Mouse (Mus musculus) cerebellum, postnatal 25 days (tissue): ENCODE data around the gene Myoz1.
"Not testable (repeated sequence)": the region's sequence is repeated elsewhere in the genome, so short reads cannot be mapped to it uniquely, and the experiment has no call there.

Experiments
- DNase-seq, 2 experiments: peaks; one replicate each; pipeline ENCODE4 v3.0.0; 2021; ENCODE audit warnings: mixed read lengths in 2 of 2

The Myoz1 gene

GRCm38 (mm10) chr14:20637818-20638574 is 18.3 kb downstream of the Myoz1 start:
- DNase-seq: no peak

- DNase-seq: not testable (repeated sequence)
Measured at GRCm38 (mm10) chr14:20636968-20637367, 19.4 kb downstream of the Myoz1 start.

- DNase-seq: no peak
Measured at GRCm38 (mm10) chr14:20635546-20635945, 20.8 kb downstream of the Myoz1 start.

GRCm38 (mm10) chr14:20631253-20631652 is 25.1 kb downstream of the Myoz1 start:
- DNase-seq: no peak

GRCm38 (mm10) chr14:20626971-20627370 is 29.4 kb downstream of the Myoz1 start:
- DNase-seq: peak; percentile 50 to 61

GRCm38 (mm10) chr14:20626447-20626846 is 29.9 kb downstream of the Myoz1 start:
- no peak for DNase-seq

GRCm38 (mm10) chr14:20622907-20623306 is 33.4 kb downstream of the Myoz1 start:
- DNase-seq: no peak

GRCm38 (mm10) chr14:20622412-20622811 is 33.9 kb downstream of the Myoz1 start:
- DNase-seq: no peak

GRCm38 (mm10) chr14:20621903-20622302 is 34.4 kb downstream of the Myoz1 start:
- no peak for DNase-seq

GRCm38 (mm10) chr14:20619131-20619530 is 37.2 kb downstream of the Myoz1 start:
- DNase-seq: no peak

- no peak for DNase-seq
Measured at GRCm38 (mm10) chr14:20618211-20618610, 38.1 kb downstream of the Myoz1 start.

GRCm38 (mm10) chr14:20616421-20616820 is 39.9 kb downstream of the Myoz1 start:
- DNase-seq: no peak

GRCm38 (mm10) chr14:20615075-20615474 is 41.3 kb downstream of the Myoz1 start:
- DNase-seq: no peak

GRCm38 (mm10) chr14:20612820-20613219 is 43.5 kb downstream of the Myoz1 start:
- DNase-seq: no peak

GRCm38 (mm10) chr14:20610146-20610545 is 46.2 kb downstream of the Myoz1 start:
- DNase-seq: no peak

GRCm38 (mm10) chr14:20609519-20609918 is 46.8 kb downstream of the Myoz1 start:
- DNase-seq: no peak

GRCm38 (mm10) chr14:20607396-20608126 is 48.8 kb downstream of the Myoz1 start:
- no peak for DNase-seq

- no peak for DNase-seq
Measured at GRCm38 (mm10) chr14:20601287-20601686, 55.1 kb downstream of the Myoz1 start.

GRCm38 (mm10) chr14:20600203-20600602 is 56.1 kb downstream of the Myoz1 start:
- no peak for DNase-seq

GRCm38 (mm10) chr14:20599542-20599941 is 56.8 kb downstream of the Myoz1 start:
- DNase-seq: no peak
